Mouse (Mus musculus): Measurements from ENCODE around the gene Fam84a. TPM values are rescaled to one million over a fixed set of nuclear protein-coding genes. Genes with fewer than 3 reads are reported as not detected.

Fam84a gene
- total RNA-seq (2023) = not detected

GRCm38 (mm10) chr12:14151921-14152320 is at the start of gene Fam84a:
TSS of gene Fam84a (minus strand) at chr12:14152054.

